Mouse (Mus musculus): Measurements from ENCODE around the gene Fbxw9.

DNA sequence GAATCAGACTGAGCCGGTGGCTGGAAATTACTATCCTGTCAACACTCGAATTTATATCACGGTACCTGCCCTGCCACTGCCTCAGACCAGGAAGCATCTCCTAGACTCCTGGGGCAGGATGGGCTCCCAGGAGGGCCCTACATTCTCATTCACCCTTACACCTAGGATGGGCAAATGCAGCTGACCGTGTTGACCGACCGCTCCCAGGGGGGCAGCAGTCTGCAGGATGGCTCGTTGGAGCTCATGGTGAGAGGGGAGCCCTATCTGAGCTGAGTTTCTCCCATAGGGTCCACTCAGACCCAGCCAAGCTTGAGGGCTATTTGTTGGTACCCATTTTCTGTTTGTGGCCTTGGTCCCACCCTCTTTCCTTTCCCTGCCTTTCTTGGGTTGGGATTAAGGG is 35.7 kb downstream of the Fbxw9 start:
- TF ChIP-seq POLR2A (IDR thresholded peaks at IDR 0.05; ENCODE audit: low read depth, low read length) (no peak), CTCF (IDR thresholded peaks at IDR 0.05; ENCODE audit: borderline replicate concordance, insufficient read depth, low read length) (no peak)

All from embryonic fibroblast, embryonic 13.5 days (primary cell).